Mouse (Mus musculus) lung, postnatal 10 days (tissue): ENCODE data around the gene Wdr62.
A peak's percentile ranks its signal among the peaks of the same experiment; 100 is the strongest.

Experiments used
- DNase-seq: peaks from one replicate; pipeline ENCODE4 v3.0.0; 2021

The Wdr62 gene

GRCm38 (mm10) chr7:30300914-30301313, 20.7 kb upstream of the Wdr62 start:
- DNase-seq = no peak

- DNase-seq = no peak
Observed at GRCm38 (mm10) chr7:30297266-30297665, 17.0 kb upstream of the Wdr62 start.

GRCm38 (mm10) chr7:30296816-30297215, 16.6 kb upstream of the Wdr62 start:
- no peak for DNase-seq

GRCm38 (mm10) chr7:30295103-30295502, 14.9 kb upstream of the Wdr62 start:
- DNase-seq = peak; percentile 70

- no peak for DNase-seq
Observed at GRCm38 (mm10) chr7:30294296-30294695, 14.1 kb upstream of the Wdr62 start.

- no peak for DNase-seq
Observed at GRCm38 (mm10) chr7:30293795-30294194, 13.6 kb upstream of the Wdr62 start.

GRCm38 (mm10) chr7:30291215-30292131, 11.3 kb upstream of the Wdr62 start, which contains the start of gene Clip3:
TSS of gene Clip3 (plus strand) at chr7:30291728.
- DNase-seq = peak; percentile 82

GRCm38 (mm10) chr7:30289714-30290399, 9.6 kb upstream of the Wdr62 start:
- DNase-seq = no peak

GRCm38 (mm10) chr7:30289071-30289713, 9.0 kb upstream of the Wdr62 start:
- no peak for DNase-seq

GRCm38 (mm10) chr7:30288046-30288445, 7.8 kb upstream of the Wdr62 start:
- no peak for DNase-seq

- peak; percentile 46 for DNase-seq
Observed at GRCm38 (mm10) chr7:30286701-30287410, 6.6 kb upstream of the Wdr62 start.

GRCm38 (mm10) chr7:30282740-30283139, 2.5 kb upstream of the Wdr62 start:
- DNase-seq = no peak

GRCm38 (mm10) chr7:30281522-30281921, 1.3 kb upstream of the Wdr62 start:
- no peak for DNase-seq

- DNase-seq = peak; percentile 96
Observed at GRCm38 (mm10) chr7:30280670-30281138, 485 bp upstream of the Wdr62 start.

GRCm38 (mm10) chr7:30279536-30279935, 683 bp downstream of the Wdr62 start:
- no peak for DNase-seq

GRCm38 (mm10) chr7:30278911-30279310, 1.3 kb downstream of the Wdr62 start:
- DNase-seq = no peak

- peak; percentile 54 for DNase-seq
Observed at GRCm38 (mm10) chr7:30274383-30274782, 5.8 kb downstream of the Wdr62 start.

- DNase-seq = no peak
Observed at GRCm38 (mm10) chr7:30269641-30270040, 10.6 kb downstream of the Wdr62 start.

GRCm38 (mm10) chr7:30266780-30267179, 13.4 kb downstream of the Wdr62 start:
- DNase-seq = no peak

GRCm38 (mm10) chr7:30265935-30266334, 14.3 kb downstream of the Wdr62 start:
- no peak for DNase-seq

- no peak for DNase-seq
Observed at GRCm38 (mm10) chr7:30265531-30265930, 14.7 kb downstream of the Wdr62 start.

GRCm38 (mm10) chr7:30265041-30265440, 15.2 kb downstream of the Wdr62 start:
- no peak for DNase-seq
